Mouse (Mus musculus) activated CD4-positive, CD25-positive, alpha-beta regulatory T cell (primary cell): ENCODE results near the gene Ubxn11. TPM values are rescaled to one million over a fixed set of nuclear protein-coding genes. Genes with fewer than 3 reads are reported as not detected.

Source experiments
- polyA plus RNA-seq, 2 experiments: library from polyadenylated mRNA; unstranded; fragments of 100-300 nt; shearing (Covaris generic); gene quantifications; one replicate each; pipeline ENCODE4 v1.2.1; 2017

The Ubxn11 gene
- polyA plus RNA-seq, result 10 to 100 TPM; 49.3 to 59.8 TPM

GRCm38 (mm10) chr4:134101979-134102741 lies at the start of gene Ubxn11:
Gene Ubxn11, plus strand, starts transcription at chr4:134102570.

GRCm38 (mm10) chr4:134053538-134053937 lies 48.8 kb upstream of the Ubxn11 start, which contains the start of gene Zfp683:
Gene Zfp683, plus strand, starts transcription at chr4:134053838.

DNA sequence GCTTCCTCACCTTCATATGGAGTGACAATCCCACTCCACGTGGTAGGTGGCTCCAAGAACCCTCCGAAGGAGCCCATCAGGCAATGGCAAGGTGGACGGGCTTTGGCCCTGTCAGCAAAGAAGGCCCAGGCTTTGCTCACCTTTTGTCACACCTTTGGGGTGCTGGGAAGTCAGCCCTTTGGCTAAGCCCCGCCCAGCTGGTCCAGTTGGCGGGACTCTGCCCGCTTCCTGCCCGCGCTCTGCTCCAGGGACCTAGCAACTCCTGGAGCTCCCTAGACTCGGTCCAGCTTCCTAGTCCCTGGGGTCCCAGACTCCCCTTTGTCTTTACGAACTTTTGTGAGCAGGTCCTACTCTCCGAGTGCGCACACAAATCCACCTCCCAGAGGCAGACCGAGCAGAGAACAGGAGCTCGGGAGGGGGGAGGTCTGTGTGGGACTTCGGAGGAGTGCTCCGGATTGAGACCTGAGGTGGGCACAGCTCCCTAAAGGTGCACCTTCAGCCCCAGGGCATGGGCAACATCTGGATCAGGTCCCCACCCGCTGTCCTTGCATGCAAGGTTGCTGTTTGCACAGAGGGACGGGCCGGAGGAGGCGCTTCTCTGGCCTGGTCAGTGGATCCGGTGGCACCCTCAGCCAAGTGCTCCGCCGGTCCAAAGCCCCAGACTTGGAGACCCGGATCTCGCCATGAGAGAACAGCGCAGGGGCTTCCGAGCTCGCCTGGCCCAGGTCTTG lies 42.1 kb upstream of the Ubxn11 start, which contains the start of gene Crybg2:
Gene Crybg2, plus strand, starts transcription at position 681 of the 731 bp plus-strand sequence.

GRCm38 (mm10) chr4:134094923-134095547 lies 7.3 kb upstream of the Ubxn11 start, which contains the start of gene Cd52:
Gene Cd52, minus strand, starts transcription at chr4:134095082.

DNA sequence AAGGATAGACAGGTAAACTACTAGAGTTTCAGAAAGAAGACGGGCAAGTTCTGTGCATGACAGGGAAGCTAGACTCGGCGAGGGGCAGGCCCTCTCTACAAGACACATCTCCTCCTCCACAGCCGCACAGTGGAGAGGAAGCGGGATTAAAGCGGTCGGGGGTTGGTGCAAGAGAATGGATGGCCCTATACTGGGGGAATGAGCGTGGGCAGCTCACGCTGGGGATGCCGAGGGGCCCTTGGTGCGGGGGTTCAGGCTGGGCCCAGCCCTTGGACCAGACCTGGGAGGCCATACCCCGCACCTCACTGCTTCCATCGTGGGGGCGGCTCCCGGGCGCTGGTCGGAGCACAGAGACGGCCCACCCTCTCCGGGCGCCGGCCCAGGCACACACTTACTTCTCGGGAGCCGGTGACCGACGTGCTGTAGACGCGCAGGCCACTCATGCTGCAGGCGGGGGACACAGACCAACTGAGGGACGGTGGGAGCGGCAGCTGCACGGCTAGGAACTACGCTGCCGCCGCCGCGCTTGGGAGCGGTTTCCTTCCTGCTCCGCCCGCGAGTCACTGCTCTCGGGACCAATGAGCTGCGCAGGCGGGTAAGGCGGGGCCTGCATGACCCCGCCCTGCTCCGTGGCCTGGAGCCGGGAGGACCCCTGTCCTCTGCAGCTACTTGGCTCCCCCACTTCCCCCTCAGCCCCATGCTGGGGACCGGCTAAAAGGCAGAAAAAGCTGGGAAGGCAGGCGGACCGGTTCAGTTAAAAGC lies 26.0 kb downstream of the Ubxn11 start, which contains the start of gene Sh3bgrl3:
Gene Sh3bgrl3, minus strand, starts transcription at position 569 of the 762 bp plus-strand sequence.

Other genes with a start within 250 kb of the Ubxn11 start
- 100 to 1,000 TPM; 146 to 395 TPM for gene Rps6ka1, start 214.8 kb upstream of the Ubxn11 start, polyA plus RNA-seq
- gene Hmgn2, start 133.9 kb upstream of the Ubxn11 start, polyA plus RNA-seq, result 100 to 1,000 TPM; 466 to 483 TPM
- gene Dhdds, start 101.7 kb upstream of the Ubxn11 start, polyA plus RNA-seq, result 10 to 100 TPM; 26.9 to 27.6 TPM
- not detected for gene Lin28a, start 83.7 kb upstream of the Ubxn11 start, polyA plus RNA-seq
- gene Zfp683, start 48.7 kb upstream of the Ubxn11 start, polyA plus RNA-seq, result 1 to 10 TPM; 1.4 to 1.9 TPM
- gene Crybg2, start 41.8 kb upstream of the Ubxn11 start, polyA plus RNA-seq, result 10 to 100 TPM; 18.4 to 30.3 TPM
- gene Cd52, start 7.5 kb upstream of the Ubxn11 start, polyA plus RNA-seq, result 1,000 to 10,000 TPM; 3,692 to 4,204 TPM
- 1,000 to 10,000 TPM; 1,591 to 1,837 TPM for gene Sh3bgrl3, start 26.2 kb downstream of the Ubxn11 start, polyA plus RNA-seq
- gene Cep85, start 84.5 kb downstream of the Ubxn11 start, polyA plus RNA-seq, result 10 to 100 TPM; 56.4 to 68.4 TPM
- not detected for gene Gm7534, start 100.4 kb downstream of the Ubxn11 start, polyA plus RNA-seq
- gene Catsper4, start 124.8 kb downstream of the Ubxn11 start, polyA plus RNA-seq, result not detected
- gene Cnksr1, start 135.8 kb downstream of the Ubxn11 start, polyA plus RNA-seq, result under 1 TPM in 1 of 2 experiments, not detected in 1; 0.53 TPM
- 1 to 10 TPM; 4.5 to 8.3 TPM for gene E130218I03Rik, start 141.1 kb downstream of the Ubxn11 start, polyA plus RNA-seq
- 10 to 100 TPM; 16.5 to 19.2 TPM for gene Zfp593, start 143.0 kb downstream of the Ubxn11 start, polyA plus RNA-seq
- not detected for gene Gm30191, start 144.4 kb downstream of the Ubxn11 start, polyA plus RNA-seq
- not detected for gene Grrp1, start 151.5 kb downstream of the Ubxn11 start, polyA plus RNA-seq
- 10 to 100 TPM; 21.6 to 22.1 TPM for gene Pdik1l, start 185.3 kb downstream of the Ubxn11 start, polyA plus RNA-seq
- gene Trim63, start 212.6 kb downstream of the Ubxn11 start, polyA plus RNA-seq, result not detected
- gene Slc30a2, start 240.6 kb downstream of the Ubxn11 start, polyA plus RNA-seq, result under 1 TPM; 0.39 TPM